Mouse (Mus musculus) retina, postnatal 7 days (tissue): Measurements from ENCODE around the gene Meis3.

Source experiments
- DNase-seq: peaks from one replicate; pipeline ENCODE4 v3.0.0-alpha.2; 2012; ENCODE audit warnings: low read depth, low spot score

The Meis3 gene

GRCm38 (mm10) chr7:16210862-16211365 lies 36.0 kb downstream of the Meis3 start:
- DNase-seq, result no peak

- DNase-seq, result no peak
These were observed 38.3 kb downstream of the Meis3 start for GRCm38 (mm10) chr7:16213196-16213595.

- DNase-seq, result no peak
These were observed 39.1 kb downstream of the Meis3 start for GRCm38 (mm10) chr7:16213986-16214385.

GRCm38 (mm10) chr7:16221582-16222272 lies 46.8 kb downstream of the Meis3 start, which contains the start of gene Dhx34:
TSS of gene Dhx34 (minus strand) at chr7:16222037.
- peak; percentile 94 for DNase-seq

GRCm38 (mm10) chr7:16229869-16230268 lies 55.0 kb downstream of the Meis3 start:
- DNase-seq, result no peak
